Mouse (Mus musculus) cerebral cortex, adult 2 months (tissue): ENCODE data around the gene Neurl2.

Experiments
- WGBS: fragments of 180-500 bp; shearing (Covaris S2); methylation state at CpG from one replicate; pipeline ENCODE4 v1.1.7; 2018; 5-methylcytosine and 5-hydroxymethylcytosine counted together

Gene Neurl2

GRCm38 (mm10) chr2:164817206-164817605 lies 16.1 kb downstream of the Neurl2 start:
- 87% methylated on average over 6 of the region's 6 CpGs for WGBS

DNA sequence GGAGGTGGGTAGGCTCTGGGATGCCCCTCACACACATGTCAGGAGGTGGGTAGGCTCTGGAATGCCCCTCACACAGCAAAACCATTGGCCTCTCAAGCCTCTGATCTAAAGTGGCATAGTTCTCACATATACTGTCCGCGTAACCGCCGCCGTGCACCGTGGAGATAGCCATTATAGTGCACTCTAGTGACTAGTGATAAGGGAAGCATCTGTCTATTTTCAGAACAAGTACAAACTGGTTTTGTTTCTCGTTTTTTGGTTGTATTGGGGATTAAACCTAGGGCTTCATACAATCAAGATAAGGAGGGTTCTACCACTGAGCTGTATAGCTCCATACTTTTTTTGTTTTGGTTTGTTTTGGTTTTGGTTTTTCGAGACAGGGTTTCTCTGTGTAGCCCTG lies 17.4 kb downstream of the Neurl2 start:
- 95% methylated on average over 8 of the region's 8 CpGs for WGBS

DNA sequence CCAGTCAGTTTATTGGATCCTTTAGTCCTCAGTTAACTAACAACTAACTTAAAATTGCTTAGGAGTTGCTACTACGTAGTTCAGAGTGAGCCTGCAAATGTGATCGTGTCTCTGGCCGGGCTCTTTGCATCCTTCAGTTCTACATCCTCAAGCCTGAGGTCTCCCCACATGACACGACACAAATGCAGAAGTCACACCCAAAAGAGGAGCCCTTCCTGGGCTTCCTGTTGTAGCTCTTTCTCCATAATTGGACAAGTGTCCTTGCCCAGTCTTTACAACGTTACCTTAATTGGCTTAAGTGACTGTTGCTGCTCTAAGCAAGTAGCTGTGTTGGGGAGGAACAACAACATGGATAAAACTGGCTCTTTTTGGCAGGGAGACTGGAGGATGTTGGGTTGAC lies 17.9 kb downstream of the Neurl2 start:
- 81% methylated on average over 5 of the region's 5 CpGs for WGBS

- WGBS = 71% methylated on average over 2 of the region's 2 CpGs
Measured at GRCm38 (mm10) chr2:164813557-164813956, 19.7 kb downstream of the Neurl2 start.

DNA sequence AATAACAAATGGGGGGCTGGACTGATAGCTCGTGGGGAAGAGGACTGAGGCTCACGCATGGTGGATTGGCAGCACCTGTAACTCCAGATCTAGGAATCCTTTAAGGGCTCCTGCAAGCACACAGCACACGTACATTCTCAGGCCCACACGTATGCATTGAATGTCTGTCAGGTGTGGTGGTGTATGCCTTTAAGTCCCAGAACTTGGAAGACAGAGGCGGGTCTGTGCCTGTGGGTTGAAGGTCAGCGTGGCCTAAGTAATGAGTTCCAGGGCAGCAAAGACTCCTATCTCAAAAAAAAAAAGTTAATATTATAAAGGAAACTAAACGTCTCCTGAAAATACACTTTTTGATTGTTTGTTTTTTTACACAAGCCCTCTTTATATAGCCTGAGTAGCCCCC lies 26.6 kb downstream of the Neurl2 start:
- WGBS = 85% methylated on average over 7 of the region's 7 CpGs

DNA sequence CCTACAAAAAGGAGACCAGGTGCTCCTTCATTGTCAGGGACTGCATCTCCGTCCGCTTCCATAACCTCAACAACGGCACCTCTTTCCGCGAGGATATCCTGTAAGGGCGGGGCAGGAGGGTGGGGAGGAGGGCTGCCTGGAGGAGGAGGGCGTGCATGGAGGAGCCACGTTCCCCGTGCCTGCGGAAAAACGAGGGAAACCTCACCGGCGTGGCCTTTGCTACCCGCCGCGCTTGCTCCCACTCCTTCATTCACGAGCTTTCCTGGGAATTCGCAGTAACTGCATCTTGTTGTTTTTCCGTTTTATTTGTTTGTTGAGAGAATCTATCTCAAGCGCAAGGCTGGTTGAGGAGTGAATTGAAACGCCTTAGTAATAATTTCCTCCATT lies 27.9 kb downstream of the Neurl2 start:
- under 1% methylated on average over 21 of the region's 21 CpGs for WGBS

GRCm38 (mm10) chr2:164804533-164805331 lies 28.5 kb downstream of the Neurl2 start, which contains the start of the genes Acot8 and Zswim3:
TSS of gene Acot8 (minus strand) at chr2:164804882.
TSS of gene Zswim3 (plus strand) at chr2:164805098.
- under 1% methylated on average over 47 of the region's 47 CpGs for WGBS

DNA sequence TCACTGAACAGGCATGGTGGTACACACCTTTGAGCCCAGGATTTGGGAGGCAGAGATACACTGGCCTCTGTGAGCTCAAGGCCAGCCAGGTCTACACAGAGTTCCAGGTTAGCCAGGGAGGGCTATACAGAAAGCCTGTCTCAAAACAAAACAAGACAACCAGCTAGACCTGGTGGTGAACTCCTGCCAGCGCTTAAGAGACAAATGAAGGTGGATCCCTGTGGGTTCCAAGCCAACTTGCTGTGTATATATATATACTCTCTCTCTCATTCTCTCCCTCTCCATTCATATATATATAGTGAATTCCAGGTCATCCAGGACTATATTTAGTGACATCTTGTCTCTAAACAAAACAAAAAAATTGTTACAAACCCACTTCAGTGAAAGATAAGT lies 29.3 kb downstream of the Neurl2 start:
- 53% methylated on average over 1 of the region's 1 CpGs for WGBS

DNA sequence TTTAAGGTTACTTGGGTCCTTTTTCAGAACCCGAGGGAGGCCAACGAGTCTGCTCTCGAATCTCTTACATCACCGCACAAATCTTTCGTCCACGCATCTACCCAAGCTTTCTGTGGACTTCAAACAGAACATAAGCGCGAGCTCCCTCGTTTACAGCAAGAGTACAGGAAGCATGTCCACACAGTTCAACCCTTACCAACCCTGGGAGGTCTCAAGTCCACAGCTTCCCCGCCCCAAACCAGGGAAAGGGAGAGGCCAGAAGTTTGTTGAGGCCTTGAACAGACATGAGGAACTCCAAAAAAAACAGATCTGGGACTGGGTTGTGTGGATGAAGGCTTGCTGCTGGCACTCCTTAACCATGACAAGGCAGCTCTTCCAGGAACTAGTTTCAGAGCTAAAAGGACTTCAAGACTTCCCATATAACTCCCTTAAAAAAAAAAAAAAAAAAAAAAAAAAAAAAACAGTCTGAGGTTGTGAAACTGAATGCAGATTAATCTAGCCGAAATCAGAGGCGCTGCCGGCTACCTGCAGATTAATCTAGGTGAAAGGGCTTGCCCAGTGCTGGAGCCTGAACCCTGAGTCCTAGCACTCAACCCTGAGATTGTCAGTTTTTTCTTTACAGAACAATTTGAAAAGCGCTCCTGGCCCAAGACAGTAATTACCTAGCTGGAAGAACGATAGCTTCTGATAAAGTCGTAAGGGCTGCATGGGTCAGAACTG lies 29.9 kb downstream of the Neurl2 start:
- WGBS = 87% methylated on average over 16 of the region's 16 CpGs

DNA sequence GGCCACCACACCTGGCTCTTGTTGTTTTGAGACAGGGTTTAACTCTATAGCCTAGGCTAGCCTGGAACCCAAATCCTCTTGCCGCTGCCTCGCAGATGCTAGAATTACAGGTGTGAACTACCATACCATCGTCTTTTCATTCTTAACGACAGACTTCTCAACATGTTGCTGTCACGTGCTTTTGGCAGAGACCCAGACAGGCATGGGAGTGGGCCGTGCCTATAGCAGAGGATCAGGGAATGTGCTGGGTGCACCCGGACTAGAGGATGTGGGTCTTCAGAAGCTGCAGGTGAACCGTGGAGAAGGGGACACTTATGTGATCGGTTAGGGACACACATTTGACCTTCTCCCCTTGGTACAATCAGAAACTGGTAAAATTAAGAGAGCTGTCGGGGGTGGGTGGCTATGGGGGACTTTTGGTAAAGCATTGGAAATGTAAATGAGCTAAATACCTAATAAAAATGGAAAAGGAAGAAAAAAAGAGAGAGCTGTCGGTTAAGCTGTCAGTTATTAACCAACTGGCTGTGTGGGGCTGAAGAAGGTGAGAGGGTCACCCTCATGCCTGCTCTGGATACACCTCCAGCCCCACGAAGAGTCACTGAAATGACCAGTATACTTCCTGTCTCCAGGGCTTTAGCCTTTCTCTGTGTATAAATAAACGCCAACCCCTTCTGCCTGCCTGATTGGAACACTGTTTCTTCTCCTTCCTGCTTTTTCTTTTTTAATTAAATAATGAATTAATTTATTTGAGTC lies 32.8 kb downstream of the Neurl2 start:
- WGBS = 79% methylated on average over 13 of the region's 13 CpGs

DNA sequence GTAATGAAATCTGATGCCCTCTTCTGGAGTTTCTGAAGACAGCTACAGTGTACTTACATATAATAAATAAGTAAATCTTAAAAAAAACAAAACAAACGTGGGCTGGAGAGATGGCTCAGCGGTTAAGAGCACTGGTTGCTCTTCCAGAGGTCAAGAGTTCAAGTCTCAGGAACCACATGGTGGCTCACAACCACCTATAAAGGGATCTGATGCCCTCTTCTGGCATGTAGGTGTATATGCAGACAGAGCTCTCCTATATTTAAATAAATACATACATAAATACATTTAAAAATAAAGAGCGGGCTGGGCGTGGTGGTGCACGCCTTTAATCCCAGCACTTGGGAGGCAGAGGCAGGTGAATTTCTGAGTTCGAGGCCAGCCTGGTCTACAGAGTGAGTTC lies 34.7 kb downstream of the Neurl2 start:
- WGBS = 66% methylated on average over 6 of the region's 6 CpGs

GRCm38 (mm10) chr2:164795868-164796267 lies 37.4 kb downstream of the Neurl2 start:
- WGBS = 74% methylated on average over 4 of the region's 4 CpGs

DNA sequence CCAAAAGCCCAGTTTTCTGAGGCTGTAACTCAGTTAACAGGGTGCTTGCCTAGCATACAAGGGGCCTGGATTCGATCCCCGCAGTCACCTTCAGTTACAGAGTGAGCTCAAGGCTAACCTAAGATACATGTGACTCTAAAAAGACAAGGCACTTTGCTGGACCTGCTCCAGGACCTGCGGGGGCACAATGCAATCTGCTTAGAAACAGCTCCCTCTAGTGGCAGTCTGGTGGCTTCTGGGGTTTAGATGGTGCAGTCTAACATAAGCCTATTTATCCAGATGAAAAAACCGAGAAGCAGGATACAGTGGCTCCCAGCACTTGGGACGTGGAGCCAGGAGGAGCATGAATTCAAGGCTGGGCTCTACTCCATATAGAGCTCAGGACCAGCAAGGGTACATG lies 39.0 kb downstream of the Neurl2 start:
- 17% methylated on average over 5 of the region's 5 CpGs for WGBS

DNA sequence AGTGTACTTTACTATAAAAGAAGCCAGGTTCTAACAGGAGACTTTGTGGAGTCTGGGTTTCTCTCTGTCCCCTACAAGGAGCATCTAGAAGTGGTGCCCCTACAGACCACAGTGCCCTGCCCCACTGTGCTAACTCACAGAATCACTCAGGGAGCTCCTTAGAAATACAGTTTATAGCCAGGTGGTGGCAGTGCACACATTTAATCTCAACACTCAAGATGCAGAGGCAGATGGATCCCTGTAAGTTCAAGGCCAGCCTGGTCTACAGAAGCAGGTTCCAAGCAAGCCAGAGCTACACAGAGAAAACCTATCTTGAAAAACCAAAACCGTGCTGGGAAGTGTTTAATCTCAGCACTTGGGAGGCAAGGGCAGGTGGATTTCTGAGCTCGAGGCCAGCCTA lies 39.5 kb downstream of the Neurl2 start:
- 90% methylated on average over 2 of the region's 2 CpGs for WGBS

DNA sequence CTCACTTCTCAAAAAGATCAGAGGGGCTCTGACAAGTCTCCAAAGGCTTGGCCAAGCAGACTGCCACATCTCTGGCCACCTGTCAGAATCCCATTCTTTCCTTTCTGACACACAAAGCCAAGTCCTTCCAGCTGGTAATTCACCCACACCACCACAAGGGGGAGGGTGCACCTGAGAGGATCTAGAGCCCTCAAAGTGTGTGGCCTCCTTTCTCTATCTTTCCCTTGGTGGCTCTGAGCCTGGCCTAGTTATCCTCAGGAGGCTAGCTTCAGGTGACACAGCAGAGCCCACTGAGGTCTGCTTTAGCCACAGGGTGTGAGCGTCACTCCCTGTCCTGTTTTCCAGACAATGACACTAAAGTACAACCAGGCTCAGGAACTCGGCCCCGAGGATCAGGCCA lies 40.0 kb downstream of the Neurl2 start:
- WGBS = 74% methylated on average over 3 of the region's 3 CpGs

GRCm38 (mm10) chr2:164792400-164793190 lies 40.7 kb downstream of the Neurl2 start:
- WGBS = 80% methylated on average over 12 of the region's 12 CpGs

DNA sequence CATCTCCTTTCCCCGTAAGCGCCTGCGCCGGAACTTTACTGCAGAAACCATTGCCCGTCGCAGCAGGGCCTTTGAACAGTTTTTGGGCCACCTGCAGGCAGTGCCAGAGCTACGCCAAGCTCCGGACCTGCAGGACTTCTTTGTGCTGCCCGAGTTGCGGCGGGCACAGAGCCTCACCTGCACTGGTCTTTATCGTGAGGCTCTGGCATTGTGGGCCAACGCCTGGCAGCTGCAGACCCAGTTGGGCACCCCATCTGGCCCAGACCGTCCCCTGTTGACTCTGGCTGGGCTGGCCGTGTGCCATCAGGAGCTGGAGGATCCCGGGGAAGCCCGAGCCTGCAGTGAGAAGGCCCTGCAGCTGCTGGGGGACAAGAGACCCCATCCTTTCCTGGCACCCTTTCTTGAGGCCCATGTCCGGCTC lies 41.4 kb downstream of the Neurl2 start:
- 74% methylated on average over 18 of the region's 18 CpGs for WGBS

DNA sequence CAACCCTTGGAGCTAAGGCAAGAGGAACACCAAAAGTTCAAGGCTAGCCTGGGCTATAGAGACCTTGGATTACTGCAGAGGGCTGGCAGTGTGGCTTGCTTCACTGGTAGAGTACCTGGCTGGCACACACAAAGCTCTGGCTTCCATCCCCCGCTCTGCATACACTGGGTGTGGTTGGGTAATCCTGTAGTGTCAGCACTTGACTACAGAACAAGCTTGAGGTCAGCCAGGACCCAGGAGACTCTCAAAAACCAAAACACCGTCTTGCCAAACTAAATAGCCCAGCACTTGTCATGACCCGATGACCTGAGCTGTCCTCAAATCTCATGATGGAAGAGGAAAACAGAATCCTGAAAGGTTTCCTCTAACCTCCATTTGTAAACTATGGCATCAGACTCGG lies 42.8 kb downstream of the Neurl2 start:
- 83% methylated on average over 4 of the region's 4 CpGs for WGBS

- WGBS = 48% methylated on average over 4 of the region's 4 CpGs
Measured at GRCm38 (mm10) chr2:164788411-164788810, 44.8 kb downstream of the Neurl2 start.

DNA sequence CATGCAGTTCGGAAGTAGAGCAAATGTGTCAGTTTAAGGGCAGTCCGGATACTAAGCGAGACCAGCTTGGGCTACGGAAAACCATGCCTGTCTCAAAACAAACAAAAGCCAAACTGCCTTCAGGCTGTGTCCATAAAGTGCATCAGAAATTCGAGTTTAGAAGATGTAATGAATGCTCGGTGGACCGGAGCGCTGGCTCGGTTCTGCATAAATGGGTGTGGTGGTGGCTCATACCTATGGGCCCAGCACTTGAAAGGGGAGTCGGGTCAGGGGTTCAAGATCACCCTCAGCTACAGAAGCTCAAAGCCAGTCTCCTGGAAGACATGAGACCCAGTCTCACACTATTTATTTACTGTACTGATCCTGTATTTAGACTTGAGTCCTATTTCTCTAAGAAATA lies 45.5 kb downstream of the Neurl2 start:
- 49% methylated on average over 10 of the region's 10 CpGs for WGBS

DNA sequence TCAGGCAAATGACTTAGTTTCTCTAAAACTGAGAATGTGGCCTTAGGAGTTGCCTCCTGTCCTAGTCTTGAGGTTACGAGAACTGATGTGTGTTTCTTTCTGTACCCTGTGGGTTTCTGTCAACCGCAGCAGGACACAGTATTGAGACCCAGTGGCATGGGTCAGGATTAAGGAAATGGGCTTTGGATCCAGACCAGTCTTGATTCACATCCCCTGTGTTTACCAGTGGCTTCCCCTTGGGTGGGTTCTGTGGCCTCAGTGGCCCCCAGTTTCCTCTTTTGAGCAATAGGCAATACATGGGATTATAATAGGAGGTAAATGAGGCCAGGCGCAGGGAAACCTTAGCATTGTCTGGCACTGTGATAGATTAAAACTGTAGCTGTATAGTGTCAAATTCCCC lies 46.2 kb downstream of the Neurl2 start:
- 67% methylated on average over 3 of the region's 3 CpGs for WGBS
